Mouse (Mus musculus) MEL (cell line): ENCODE measurements around the gene Lsm8.

ENCODE experiments used
- CTCF ChIP-seq, 3 experiments: IDR thresholded peaks in 2 of 3; conservative IDR thresholded peaks in 1 of 3; 2 replicates each; pipeline ENCODE4 v1.5.1; 2011 to 2012; ENCODE audit warnings: low read length in 3 of 3, low read depth in 2 of 3, mild to moderate bottlenecking in 2 of 3, improper control_type of control experiment in 1 of 3, inconsistent platforms in 1 of 3, mixed read lengths in 1 of 3, moderate library complexity in 1 of 3; ENCODE audit not compliant: control insufficient read depth in 1 of 3, insufficient read depth in 1 of 3, poor library complexity in 1 of 3, severe bottlenecking in 1 of 3
- MAX ChIP-seq: IDR thresholded peaks from 2 replicates; pipeline ENCODE4 v1.6.1; 2011; ENCODE audit warnings: low read length, improper control_type of control experiment
- POLR2A ChIP-seq, 2 experiments: IDR thresholded peaks; 2 replicates each; pipeline ENCODE4 v1.6.1; 2011 to 2012; ENCODE audit warnings: low read length in 2 of 2, mild to moderate bottlenecking in 2 of 2, control low read depth in 1 of 2, improper control_type of control experiment in 1 of 2, low read depth in 1 of 2, moderate library complexity in 1 of 2; ENCODE audit not compliant: control insufficient read depth in 1 of 2, insufficient read depth in 1 of 2, poor library complexity in 1 of 2
- USF1 ChIP-seq: IDR thresholded peaks from 2 replicates; pipeline ENCODE4 v1.6.1; 2014; ENCODE audit warnings: low read depth, mild to moderate bottlenecking, inconsistent platforms, low read length, improper control_type of control experiment, moderate library complexity
- ZNF384 ChIP-seq: IDR thresholded peaks from 2 replicates; pipeline ENCODE4 v1.6.1; 2012; ENCODE audit warnings: low read depth, mild to moderate bottlenecking, inconsistent platforms, low read length, improper control_type of control experiment

GRCm38 (mm10) chr6:18866018-18866417 is 17.6 kb downstream of the Lsm8 start, which contains the start of gene Ankrd7:
- TF ChIP-seq CTCF (IDR thresholded peaks at IDR 0.05 in 2 of 3, conservative IDR thresholded peaks at IDR 0.05 in 1 of 3; ENCODE audit: control insufficient read depth in 1 of 3, insufficient read depth in 1 of 3, low read depth in 2 of 3, low read length in 3 of 3, poor library complexity in 1 of 3, severe bottlenecking in 1 of 3) (no peak), POLR2A (IDR thresholded peaks at IDR 0.05; ENCODE audit: control insufficient read depth in 1 of 2, insufficient read depth in 1 of 2, low read depth in 1 of 2, low read length in 2 of 2, poor library complexity in 1 of 2) (no peak), MAX (no peak), ZNF384 (no peak), USF1 (no peak)
